Mouse (Mus musculus): ENCODE measurements around the gene Cryaa.

The Cryaa gene

DNA sequence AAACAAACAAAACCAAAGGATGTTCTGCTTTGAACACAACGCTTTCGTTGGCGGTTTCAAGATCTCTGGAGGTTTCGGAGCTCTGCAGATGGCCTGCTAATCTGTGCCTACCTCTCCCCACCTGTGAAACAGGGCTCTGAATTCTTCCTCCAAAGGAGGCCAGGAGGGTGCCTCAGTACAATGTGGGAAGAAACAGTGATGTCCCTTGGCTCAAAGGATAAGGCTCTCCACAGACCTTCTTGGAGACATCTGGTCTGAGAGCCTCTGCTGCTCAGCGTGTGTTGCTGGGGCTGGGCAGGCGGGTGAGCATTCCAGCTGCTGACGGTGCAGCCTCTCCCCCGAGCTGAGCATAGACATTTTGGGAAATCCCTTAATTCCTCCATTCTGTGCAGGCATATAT is at the start of gene Cryaa:
Cryaa (plus strand) TSS at position 301 of the 400 bp plus-strand sequence.
- DNase-seq (ENCODE audit: low read depth, low spot score) = no peak

- no peak for DNase-seq (ENCODE audit: low read depth, low spot score)
Measured at GRCm38 (mm10) chr17:31627961-31628360, 49.6 kb upstream of the Cryaa start.

GRCm38 (mm10) chr17:31631081-31631800 is 46.4 kb upstream of the Cryaa start:
- DNase-seq (ENCODE audit: low read depth, low spot score) = no peak

- DNase-seq (ENCODE audit: low read depth, low spot score) = no peak
Measured at GRCm38 (mm10) chr17:31633007-31633406, 44.6 kb upstream of the Cryaa start.

DNA sequence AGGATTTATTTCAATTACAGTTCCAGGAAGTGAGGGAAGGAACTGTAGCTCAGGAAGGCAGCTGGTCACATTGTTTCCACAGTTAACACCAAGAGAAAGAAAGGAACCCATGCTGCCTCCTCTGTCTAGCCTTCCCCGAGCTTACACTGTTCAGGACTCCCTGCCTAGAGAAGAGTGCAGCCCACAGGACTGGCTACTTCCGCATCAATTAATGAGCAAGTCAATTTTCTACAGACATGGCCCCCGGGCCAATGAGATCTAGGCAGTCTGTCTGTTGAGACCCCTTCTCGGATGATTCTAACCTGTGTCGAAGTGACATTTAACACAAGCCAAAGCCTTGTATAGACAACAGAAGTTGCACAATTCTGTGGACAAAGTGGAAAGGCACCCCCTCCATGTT is 42.7 kb upstream of the Cryaa start:
- no peak for DNase-seq (ENCODE audit: low read depth, low spot score)

DNA sequence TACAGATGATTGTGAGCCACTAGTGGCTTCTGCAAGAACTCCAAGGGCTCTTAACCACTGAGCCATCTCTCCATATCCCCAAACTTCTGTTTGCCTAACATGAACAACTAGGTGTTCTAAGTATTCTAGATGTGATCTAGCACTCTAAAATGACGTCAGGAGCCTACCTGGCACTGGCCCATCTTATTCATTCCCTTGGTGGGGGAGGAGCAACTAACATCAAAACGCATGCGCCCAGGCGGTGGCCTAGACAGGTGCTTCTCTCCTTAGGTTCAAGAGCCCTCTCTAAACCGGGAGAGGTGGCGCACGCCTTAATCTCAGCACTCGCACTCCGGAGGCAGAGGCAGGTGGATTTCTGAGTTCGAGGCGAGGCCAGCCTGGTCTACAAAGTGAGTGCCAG is 41.8 kb upstream of the Cryaa start:
- DNase-seq (ENCODE audit: low read depth, low spot score) = no peak

- no peak for DNase-seq (ENCODE audit: low read depth, low spot score)
Measured at GRCm38 (mm10) chr17:31636277-31636941, 41.2 kb upstream of the Cryaa start.

DNA sequence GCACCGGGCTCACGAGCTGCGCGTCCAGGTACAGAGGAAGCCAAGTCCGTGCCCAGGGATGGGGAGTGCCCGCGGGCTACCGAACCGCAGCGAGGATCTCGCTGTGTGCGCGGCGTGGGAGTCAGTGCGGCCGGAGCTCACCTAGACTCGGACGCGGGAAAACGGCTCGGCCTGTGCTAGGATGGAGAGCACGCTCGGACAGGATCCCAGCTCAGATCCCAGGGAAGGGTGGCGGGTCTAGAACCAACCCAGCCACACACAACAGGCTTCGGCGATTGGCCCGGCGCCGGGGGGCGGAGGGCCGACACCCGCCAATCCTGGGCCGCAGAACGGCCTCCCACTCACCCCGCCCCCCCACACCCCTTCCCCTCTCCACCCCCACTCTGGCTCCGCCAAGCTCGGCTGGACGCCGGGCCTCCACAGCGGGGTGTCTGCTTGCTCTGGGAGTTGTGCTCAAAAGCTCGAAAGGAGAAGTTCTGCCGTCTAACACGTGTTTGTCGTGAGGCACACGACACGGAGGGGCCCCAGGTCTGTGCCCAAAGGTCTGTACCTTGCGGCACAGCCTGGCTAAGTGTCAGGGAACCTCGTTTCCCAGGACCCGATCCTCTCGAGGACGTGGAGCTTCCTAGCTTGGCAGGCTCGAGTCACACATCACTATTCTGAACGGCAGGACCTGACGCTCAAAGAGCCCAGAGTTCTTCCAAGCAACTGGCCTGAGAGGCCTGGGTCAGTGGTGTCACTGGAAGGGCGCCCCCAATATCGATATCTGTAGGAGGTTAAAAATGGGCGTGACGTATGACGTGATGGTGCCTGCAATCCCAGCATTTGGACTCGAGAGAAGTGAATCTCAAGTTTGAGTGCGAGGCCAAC is 40.4 kb upstream of the Cryaa start, which contains the start of gene Cbs:
Cbs (minus strand) TSS at position 297 of the 870 bp plus-strand sequence.
- DNase-seq (ENCODE audit: low read depth, low spot score) = peak; percentile 19

DNA sequence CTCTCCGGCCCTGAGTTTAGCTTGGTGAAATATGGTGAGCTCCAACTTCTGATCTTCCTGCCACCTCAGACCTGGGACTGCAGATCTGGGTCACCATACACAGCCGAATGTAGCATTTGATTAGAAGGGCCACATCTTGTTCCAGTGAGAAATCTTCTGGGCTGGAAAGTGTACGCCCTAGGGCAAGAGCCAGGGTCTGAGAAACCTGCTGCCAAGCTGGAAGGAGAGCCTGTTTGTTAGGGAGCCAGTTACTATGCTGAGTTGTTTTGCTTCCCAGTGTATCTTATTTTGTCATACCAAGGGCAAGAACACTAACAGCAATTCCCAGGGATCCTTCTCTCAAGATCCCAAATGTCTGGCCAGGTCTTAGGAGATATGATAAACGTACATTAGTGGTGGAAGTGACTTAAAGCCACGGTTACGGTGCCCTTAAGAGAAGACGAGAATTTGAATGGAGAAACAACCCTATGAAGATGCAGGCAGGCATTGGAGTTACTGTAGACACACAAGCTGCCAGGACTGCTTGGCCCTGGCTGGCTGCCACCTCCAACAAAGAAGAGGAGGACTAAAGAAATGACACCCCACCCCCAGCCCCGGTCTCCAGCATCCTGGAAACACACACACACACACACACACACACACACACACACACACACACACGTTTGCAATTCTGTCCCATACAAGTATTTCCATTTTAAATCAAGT is 39.6 kb upstream of the Cryaa start:
- no peak for DNase-seq (ENCODE audit: low read depth, low spot score)

- no peak for DNase-seq (ENCODE audit: low read depth, low spot score)
Measured at GRCm38 (mm10) chr17:31639651-31640050, 38.0 kb upstream of the Cryaa start.

DNA sequence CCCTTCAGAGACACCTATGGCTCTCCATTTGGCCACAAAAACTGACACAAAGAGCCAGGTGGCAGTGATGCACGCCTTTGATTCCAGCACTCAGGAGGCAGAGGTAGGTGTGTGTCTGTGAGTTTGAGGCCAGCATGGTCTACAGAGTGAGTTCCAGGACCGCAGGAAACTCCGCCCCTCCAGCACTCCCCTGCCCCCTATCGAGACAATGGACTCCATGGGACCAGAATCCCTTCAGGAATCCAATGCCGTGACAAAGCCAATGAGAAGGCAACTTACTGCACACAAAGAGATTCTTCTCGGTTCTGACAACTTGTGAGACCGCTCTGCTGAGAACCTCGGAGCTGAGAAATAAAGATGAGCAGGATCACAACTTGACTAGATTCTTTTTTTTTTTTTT is 35.3 kb upstream of the Cryaa start:
- no peak for DNase-seq (ENCODE audit: low read depth, low spot score)

DNA sequence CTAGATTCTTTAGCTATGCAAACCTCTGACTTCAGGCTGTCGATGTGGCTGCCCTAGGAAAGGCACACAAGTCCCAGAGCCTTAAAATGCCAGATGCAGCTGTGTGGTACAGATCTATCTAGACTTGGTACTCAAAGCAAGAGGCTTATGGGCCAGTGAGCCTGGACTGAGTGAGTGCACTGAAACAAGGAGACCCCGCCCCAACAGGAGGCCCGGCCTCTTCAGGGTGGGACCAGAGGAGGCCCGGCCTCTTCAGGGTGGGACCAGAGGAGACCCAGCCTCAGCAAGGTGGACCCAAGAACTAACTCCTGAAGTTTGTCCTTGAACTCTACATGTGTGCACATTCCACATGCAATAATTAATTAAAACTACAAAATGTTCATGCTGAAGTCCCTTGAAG is 34.7 kb upstream of the Cryaa start:
- no peak for DNase-seq (ENCODE audit: low read depth, low spot score)

- no peak for DNase-seq (ENCODE audit: low read depth, low spot score)
Measured at GRCm38 (mm10) chr17:31646199-31647002, 31.2 kb upstream of the Cryaa start.

DNA sequence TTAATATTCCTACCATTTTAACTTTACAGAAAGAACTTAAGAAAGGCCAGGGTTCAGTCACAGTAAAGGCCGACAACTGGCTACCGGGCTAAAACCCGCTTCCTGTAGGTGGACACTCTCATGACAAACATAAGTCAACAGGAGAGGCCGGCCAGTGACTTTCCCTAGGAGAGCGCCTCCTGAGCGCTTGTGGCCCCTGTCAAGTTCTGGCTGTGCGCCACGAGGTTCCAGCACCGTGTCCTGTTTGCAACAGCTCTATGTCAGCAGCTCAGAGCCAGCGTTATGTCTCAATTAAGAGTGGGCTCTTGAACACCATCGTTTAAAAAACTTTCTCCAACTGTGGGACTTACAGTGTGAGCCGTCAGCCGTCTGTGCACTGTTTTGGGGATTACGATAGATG is 25.5 kb upstream of the Cryaa start:
- no peak for DNase-seq (ENCODE audit: low read depth, low spot score)

DNA sequence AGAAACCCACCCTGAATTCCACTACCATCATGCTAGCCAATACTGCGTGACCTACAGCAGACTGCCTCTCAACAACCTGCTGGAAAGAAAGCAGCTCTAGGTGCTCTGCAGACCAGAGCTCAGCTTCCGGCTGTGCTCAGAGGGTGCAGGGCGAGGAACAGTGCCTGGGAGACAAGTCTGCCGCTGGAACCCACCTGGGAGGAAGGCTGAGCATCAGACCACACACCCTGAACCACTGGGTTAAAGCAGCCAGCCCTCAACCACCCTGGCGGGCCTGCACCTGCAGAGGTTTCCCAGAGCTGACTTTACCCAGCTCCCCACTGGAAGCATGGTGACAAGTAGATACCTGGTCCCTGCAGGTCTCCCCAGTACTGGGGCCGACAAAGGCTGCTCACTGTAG is 24.3 kb upstream of the Cryaa start:
- DNase-seq (ENCODE audit: low read depth, low spot score) = no peak

GRCm38 (mm10) chr17:31655366-31655765 is 22.2 kb upstream of the Cryaa start:
- no peak for DNase-seq (ENCODE audit: low read depth, low spot score)

- no peak for DNase-seq (ENCODE audit: low read depth, low spot score)
Measured at GRCm38 (mm10) chr17:31656682-31657081, 20.9 kb upstream of the Cryaa start.

DNA sequence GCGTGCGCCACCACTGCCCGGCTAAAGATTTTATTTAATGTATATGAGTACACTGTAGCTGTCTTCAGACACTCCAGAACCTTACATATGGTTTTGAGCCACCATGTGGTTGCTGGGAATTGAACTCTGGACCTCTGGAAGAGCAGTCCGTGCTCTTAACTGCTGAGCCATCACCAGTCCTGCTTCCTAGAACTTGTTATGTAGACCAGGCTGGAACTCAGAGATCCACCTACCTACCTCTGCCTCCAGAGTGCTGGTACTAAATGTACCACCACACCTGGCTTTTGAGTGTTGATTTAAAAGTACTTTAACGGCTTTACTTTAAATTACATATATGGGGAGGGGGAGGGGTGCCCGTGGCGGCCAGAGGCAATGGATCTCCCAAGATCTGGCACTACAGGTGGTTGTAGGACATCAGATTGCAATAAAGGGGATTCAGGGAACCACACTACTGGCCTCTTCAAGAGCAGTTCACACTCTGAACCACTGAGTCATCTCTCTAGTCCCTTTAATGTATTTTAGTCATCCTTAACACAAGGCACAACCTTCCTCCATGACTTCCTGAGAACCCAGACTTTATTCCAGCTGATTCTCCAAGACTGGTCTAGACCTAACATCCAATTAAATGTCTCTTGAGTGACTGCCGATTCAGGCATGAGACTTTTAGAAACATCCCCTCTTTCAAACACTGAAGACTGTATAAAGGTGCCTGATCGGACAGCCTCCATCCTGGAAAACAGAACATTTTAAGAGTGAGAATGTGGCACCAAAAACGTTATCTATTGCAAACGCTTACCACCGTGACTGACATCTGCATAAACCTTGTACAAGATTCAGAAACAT is 20.2 kb upstream of the Cryaa start:
- DNase-seq (ENCODE audit: low read depth, low spot score) = no peak

GRCm38 (mm10) chr17:31658136-31658467 is 19.5 kb upstream of the Cryaa start:
- no peak for DNase-seq (ENCODE audit: low read depth, low spot score)

Data from retina, postnatal 7 days (tissue).